Mouse (Mus musculus): Measurements from ENCODE around the gene Wasf3. TPM values are rescaled to one million over a fixed set of nuclear protein-coding genes. Genes with fewer than 3 reads are reported as not detected.
A peak's percentile ranks its signal among the peaks of the same experiment; 100 is the strongest.

The Wasf3 gene
- polyA plus RNA-seq, 1 experiment from 2014 or later, result 0.05 TPM

GRCm38 (mm10) chr5:146420081-146420480 lies 35.3 kb downstream of the Wasf3 start:
- Histone ChIP-seq H3K27me3 (no peaks in the 10 kb centered on the region), H3K4me3 (replicated peaks) (no peak overlapping the region), H3K4me1 (replicated peaks) (no peaks in the 10 kb centered on the region), H3K9me3 (replicated peaks) (no peaks in the 10 kb centered on the region), H3K9ac (no peak overlapping the region), H3K36me3 (no peaks in the 10 kb centered on the region), H3K27ac (no peak overlapping the region), H3K4me2 (no peak overlapping the region)
- ATAC-seq (ENCODE audit: low read depth) (no peak), DNase-seq (no peak)
- 64% methylated on average over 1 of the region's 1 CpGs for WGBS (ENCODE audit: insufficient replicate concordance)

DNA sequence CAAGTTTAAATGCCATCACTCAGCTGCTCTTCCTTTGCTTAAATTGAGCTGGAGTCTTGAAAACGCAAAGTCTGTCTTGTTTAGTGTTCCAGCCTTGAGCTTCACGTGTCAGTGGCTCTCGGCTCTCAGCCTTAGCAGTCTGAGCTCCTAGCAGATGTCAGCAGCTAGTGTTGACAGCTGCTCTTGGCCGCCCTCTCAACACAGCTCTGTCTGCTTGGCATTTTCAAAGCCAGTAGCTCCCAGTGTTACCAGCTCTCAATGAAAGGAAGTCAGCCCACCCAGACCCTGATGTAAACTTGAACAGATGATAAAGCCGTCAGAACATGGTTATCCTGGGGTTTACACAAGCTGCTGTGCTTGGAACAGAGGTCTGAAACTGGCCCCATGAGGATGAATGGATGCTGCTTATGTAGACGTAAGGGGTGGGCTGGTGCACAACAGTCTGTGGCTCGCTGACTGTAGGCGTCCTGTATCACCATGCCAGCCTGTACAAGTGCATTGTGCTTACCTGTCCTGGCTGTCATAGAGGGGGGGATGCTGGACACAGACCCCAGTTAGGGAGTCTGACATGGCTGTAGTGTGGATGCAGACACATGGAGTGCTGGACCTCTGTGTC lies 40.0 kb downstream of the Wasf3 start:
- Histone ChIP-seq H3K4me2 (no peak overlapping the region), H3K4me3 (replicated peaks) (no peak overlapping the region), H3K27ac (no peak overlapping the region), H3K27me3 (no peaks in the 10 kb centered on the region), H3K9me3 (replicated peaks) (no peaks in the 10 kb centered on the region), H3K36me3 (no peaks in the 10 kb centered on the region), H3K9ac (no peak overlapping the region), H3K4me1 (replicated peaks) (no peaks in the 10 kb centered on the region)
- 53% methylated on average over 8 of the region's 8 CpGs for WGBS (ENCODE audit: insufficient replicate concordance)
- no peak for ATAC-seq (ENCODE audit: low read depth)
- no peak for DNase-seq

DNA sequence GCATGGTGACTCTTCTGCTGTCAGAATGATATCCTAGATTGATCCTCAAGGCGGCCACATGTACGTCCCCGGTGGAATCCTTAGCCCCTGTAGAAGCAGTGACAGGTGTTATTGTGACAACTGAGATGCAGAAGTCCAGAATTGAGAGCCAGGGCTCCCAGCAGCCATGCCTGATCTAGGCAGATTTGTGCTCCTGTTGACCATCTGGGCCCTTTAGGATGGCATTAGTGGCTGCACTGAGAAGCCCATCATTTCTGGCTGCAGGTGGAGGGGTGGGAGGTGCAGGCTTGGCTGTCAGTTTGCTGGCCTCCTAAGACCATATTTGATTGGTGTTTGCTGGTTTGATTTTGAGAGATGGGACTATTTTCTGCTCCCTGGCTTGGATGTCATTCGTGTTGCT lies 40.9 kb downstream of the Wasf3 start:
- WGBS (ENCODE audit: insufficient replicate concordance), result 73% methylated on average over 4 of the region's 4 CpGs
- no peak for ATAC-seq (ENCODE audit: low read depth)

DNA sequence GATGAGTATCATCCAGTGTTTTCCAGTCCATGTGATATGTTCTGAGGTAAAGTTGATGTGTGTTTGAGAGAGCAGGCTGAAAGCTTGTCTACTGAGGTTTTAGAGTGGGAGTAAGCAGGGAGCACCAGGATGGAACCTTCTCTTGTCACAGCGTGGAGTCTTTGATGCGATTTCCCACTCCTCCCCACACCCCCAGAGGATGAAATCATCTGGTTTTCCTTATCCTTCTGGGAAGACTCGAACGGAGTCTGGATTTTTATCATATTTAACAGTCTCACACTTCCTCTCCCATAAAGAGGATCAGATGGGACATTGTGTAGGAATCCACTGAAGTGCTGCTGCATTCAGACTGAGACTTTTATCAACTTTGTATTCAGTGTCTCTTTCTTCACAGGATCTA lies 43.3 kb downstream of the Wasf3 start:
- Histone ChIP-seq H3K9me3 (replicated peaks) (no peaks in the 10 kb centered on the region), H3K4me2 (no peak overlapping the region), H3K27ac (no peak overlapping the region), H3K27me3 (no peaks in the 10 kb centered on the region), H3K4me1 (replicated peaks) (no peaks in the 10 kb centered on the region), H3K9ac (no peak overlapping the region), H3K36me3 (no peaks in the 10 kb centered on the region), H3K4me3 (replicated peaks) (no peak overlapping the region)
- DNase-seq (no peak), ATAC-seq (ENCODE audit: low read depth) (no peak)
- 66% methylated on average over 4 of the region's 4 CpGs for WGBS (ENCODE audit: insufficient replicate concordance)

More for the DNA sequence above, 40.9 kb downstream of the Wasf3 start:
- H3K27ac ChIP-seq, result no peak overlapping the region
- H3K4me2 ChIP-seq, result no peak overlapping the region
- no peaks in the 10 kb centered on the region for H3K4me1 ChIP-seq (replicated peaks)
- H3K36me3 ChIP-seq, result no peaks in the 10 kb centered on the region
- no peak for DNase-seq
- H3K9me3 ChIP-seq (replicated peaks), result no peaks in the 10 kb centered on the region
- no peaks in the 10 kb centered on the region for H3K27me3 ChIP-seq
- no peak overlapping the region for H3K4me3 ChIP-seq (replicated peaks)
- no peak overlapping the region for H3K9ac ChIP-seq

- Histone ChIP-seq H3K9me3 (replicated peaks) (no peaks in the 10 kb centered on the region), H3K4me3 (replicated peaks) (no peak overlapping the region), H3K4me1 (replicated peaks) (no peaks in the 10 kb centered on the region), H3K36me3 (no peaks in the 10 kb centered on the region), H3K9ac (no peak overlapping the region), H3K27me3 (no peaks in the 10 kb centered on the region), H3K4me2 (no peak overlapping the region), H3K27ac (no peak overlapping the region)
- WGBS (ENCODE audit: insufficient replicate concordance), result 57% methylated on average over 3 of the region's 3 CpGs
- DNase-seq, result no peak
- ATAC-seq (ENCODE audit: low read depth), result no peak
Measured at GRCm38 (mm10) chr5:146431821-146432220, 47.0 kb downstream of the Wasf3 start.

- Histone ChIP-seq H3K4me1 (replicated peaks) (no peaks in the 10 kb centered on the region), H3K27me3 (no peaks in the 10 kb centered on the region), H3K4me2 (no peak overlapping the region), H3K4me3 (replicated peaks) (no peak overlapping the region), H3K27ac (no peak overlapping the region), H3K9ac (no peak overlapping the region), H3K36me3 (no peaks in the 10 kb centered on the region), H3K9me3 (replicated peaks) (no peaks in the 10 kb centered on the region)
- ATAC-seq (ENCODE audit: low read depth) (no peak), DNase-seq (no peak)
- WGBS (ENCODE audit: insufficient replicate concordance), result 60% methylated on average over 6 of the region's 6 CpGs
Measured at GRCm38 (mm10) chr5:146432476-146432875, 47.7 kb downstream of the Wasf3 start.

DNA sequence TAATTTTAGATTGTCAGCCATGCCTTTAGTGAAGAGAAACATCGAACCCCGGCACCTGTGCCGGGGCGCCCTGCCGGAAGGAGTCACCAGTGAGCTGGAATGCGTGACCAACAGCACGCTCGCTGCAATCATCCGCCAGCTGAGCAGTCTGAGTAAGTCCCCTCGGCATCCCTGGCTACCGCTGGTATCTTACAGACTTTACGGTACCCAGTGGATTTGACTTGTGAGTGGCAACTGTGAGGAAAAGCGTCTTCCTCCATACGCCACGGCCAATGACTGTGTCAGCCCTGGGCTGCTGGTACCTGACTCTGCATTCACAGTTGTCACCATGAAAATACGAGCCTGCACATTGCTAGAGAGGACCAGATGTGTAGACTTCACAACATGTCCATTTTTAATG lies 50.5 kb downstream of the Wasf3 start:
- Histone ChIP-seq H3K27ac (no peak overlapping the region), H3K36me3 (no peaks in the 10 kb centered on the region), H3K4me1 (replicated peaks) (no peaks in the 10 kb centered on the region), H3K4me2 (no peak overlapping the region), H3K9ac (no peak overlapping the region), H3K4me3 (replicated peaks) (no peak overlapping the region), H3K9me3 (replicated peaks) (peaks cover 10% of the 10 kb centered on the region; the same call in 1 of the 2 replicates), H3K27me3 (no peaks in the 10 kb centered on the region)
- DNase-seq (no peak), ATAC-seq (ENCODE audit: low read depth) (no peak)
- WGBS (ENCODE audit: insufficient replicate concordance), result 82% methylated on average over 16 of the region's 16 CpGs

DNA sequence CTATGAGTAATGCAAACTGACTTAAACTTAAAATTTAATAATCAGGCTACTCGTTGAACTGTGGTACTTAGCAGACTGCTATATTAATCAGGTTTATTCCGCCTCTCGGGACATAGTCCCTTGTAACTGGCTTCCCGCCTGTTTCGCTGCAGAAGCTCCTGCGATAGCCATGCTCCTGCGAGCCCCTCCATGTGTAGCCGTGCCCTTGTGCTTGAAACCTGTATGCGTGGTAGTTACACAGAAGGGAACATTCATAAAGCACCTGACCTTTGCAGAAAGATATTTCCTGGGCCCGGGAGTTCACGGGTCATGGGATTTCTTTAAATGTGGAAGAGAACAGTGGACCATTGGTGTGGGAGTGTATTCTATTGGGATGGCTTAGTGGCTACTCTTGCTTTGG lies 52.0 kb downstream of the Wasf3 start:
- no peak overlapping the region for H3K27ac ChIP-seq
- WGBS (ENCODE audit: insufficient replicate concordance), result 81% methylated on average over 11 of the region's 11 CpGs
- H3K36me3 ChIP-seq, result no peaks in the 10 kb centered on the region
- H3K4me2 ChIP-seq, result no peak overlapping the region
- H3K9me3 ChIP-seq (replicated peaks), result peaks cover 10% of the 10 kb centered on the region; the same call in 1 of the 2 replicates
- no peak overlapping the region for H3K9ac ChIP-seq
- DNase-seq (no peak), ATAC-seq (ENCODE audit: low read depth) (no peak)
- H3K27me3 ChIP-seq, result no peaks in the 10 kb centered on the region
- no peaks in the 10 kb centered on the region for H3K4me1 ChIP-seq (replicated peaks)
- H3K4me3 ChIP-seq (replicated peaks), result no peak overlapping the region

- ATAC-seq (ENCODE audit: low read depth) (no peak), DNase-seq (no peak)
- H3K27me3 ChIP-seq, result no peaks in the 10 kb centered on the region
- no peaks in the 10 kb centered on the region for H3K36me3 ChIP-seq
- H3K4me2 ChIP-seq, result no peak overlapping the region
- H3K27ac ChIP-seq, result no peak overlapping the region
- no peak overlapping the region for H3K9ac ChIP-seq
- 74% methylated on average over 7 of the region's 7 CpGs for WGBS (ENCODE audit: insufficient replicate concordance)
- H3K4me3 ChIP-seq (replicated peaks), result no peak overlapping the region
- no peaks in the 10 kb centered on the region for H3K4me1 ChIP-seq (replicated peaks)
- H3K9me3 ChIP-seq (replicated peaks), result peaks cover 10% of the 10 kb centered on the region; the same call in 1 of the 2 replicates
Measured at GRCm38 (mm10) chr5:146439152-146439781, 54.5 kb downstream of the Wasf3 start.

DNA sequence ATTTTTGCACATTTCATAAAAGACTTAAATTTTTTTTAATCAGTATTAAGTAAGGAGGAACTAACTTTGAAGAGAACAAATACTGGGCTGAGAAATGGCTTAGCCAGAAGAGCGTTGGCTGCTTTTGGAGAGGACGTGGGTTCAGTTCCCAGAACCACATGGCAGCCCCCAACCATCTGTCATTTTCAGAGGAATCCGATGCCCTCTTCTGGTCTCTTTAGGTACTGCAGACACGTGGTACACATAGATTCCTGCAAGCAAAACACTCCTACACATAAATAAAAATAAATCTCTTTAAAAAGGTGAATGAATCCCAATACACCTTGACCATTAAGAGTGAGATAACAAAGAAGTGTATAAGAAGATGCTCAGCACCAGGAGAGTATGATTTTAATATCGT lies 55.5 kb downstream of the Wasf3 start:
- no peaks in the 10 kb centered on the region for H3K27me3 ChIP-seq
- no peaks in the 10 kb centered on the region for H3K4me1 ChIP-seq (replicated peaks)
- no peak overlapping the region for H3K27ac ChIP-seq
- DNase-seq (no peak), ATAC-seq (ENCODE audit: low read depth) (no peak)
- no peak overlapping the region for H3K9ac ChIP-seq
- no peak overlapping the region for H3K4me3 ChIP-seq (replicated peaks)
- 63% methylated on average over 5 of the region's 5 CpGs for whole genome bisulfite sequencing (ENCODE audit: insufficient replicate concordance)
- H3K4me2 ChIP-seq, result no peak overlapping the region
- H3K36me3 ChIP-seq, result no peaks in the 10 kb centered on the region
- peaks cover 10% of the 10 kb centered on the region; the same call in 1 of the 2 replicates for H3K9me3 ChIP-seq (replicated peaks)

GRCm38 (mm10) chr5:146442767-146443166 lies 58.0 kb downstream of the Wasf3 start:
- DNase-seq (no peak), ATAC-seq (ENCODE audit: low read depth) (0 out of 2 replicates have a peak, but pooled peaks have one; percentile 23)
- no peak overlapping the region for H3K4me3 ChIP-seq (replicated peaks)
- no peaks in the 10 kb centered on the region for H3K4me1 ChIP-seq (replicated peaks)
- no peak overlapping the region for H3K4me2 ChIP-seq
- no peaks in the 10 kb centered on the region for H3K36me3 ChIP-seq
- no peaks in the 10 kb centered on the region for H3K27me3 ChIP-seq
- WGBS (ENCODE audit: insufficient replicate concordance), result 29% methylated on average over 2 of the region's 2 CpGs
- H3K9me3 ChIP-seq (replicated peaks), result peaks cover 9% of the 10 kb centered on the region; the same call in 1 of the 2 replicates
- no peak overlapping the region for H3K27ac ChIP-seq
- H3K9ac ChIP-seq, result no peak overlapping the region

DNA sequence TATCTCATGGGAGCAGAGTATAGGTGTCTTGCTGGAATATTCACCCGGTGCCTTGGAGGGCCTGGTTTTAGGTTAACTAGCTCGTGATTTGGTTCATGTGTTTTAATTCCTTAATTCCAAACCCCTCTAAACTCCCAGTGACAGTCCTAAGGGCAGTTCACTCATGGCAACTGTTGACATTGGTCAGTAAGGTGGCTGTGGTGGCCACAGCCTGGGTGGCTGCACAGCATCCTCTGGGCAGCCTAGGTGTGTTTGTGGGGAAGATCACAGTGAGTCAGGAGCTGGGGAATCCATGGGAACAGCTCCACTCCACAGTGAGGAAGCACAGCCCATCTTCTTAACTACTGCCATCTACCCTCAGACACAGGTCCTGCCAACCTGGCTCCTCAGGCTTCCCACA lies 61.8 kb downstream of the Wasf3 start:
- H3K9ac ChIP-seq, result no peak overlapping the region
- no peak overlapping the region for H3K4me2 ChIP-seq
- no peaks in the 10 kb centered on the region for H3K27me3 ChIP-seq
- no peak overlapping the region for H3K4me3 ChIP-seq (replicated peaks)
- H3K9me3 ChIP-seq (replicated peaks), result no peaks in the 10 kb centered on the region
- H3K36me3 ChIP-seq, result no peaks in the 10 kb centered on the region
- DNase-seq (no peak), ATAC-seq (ENCODE audit: low read depth) (no peak)
- no peaks in the 10 kb centered on the region for H3K4me1 ChIP-seq (replicated peaks)
- 62% methylated on average over 2 of the region's 2 CpGs for WGBS (ENCODE audit: insufficient replicate concordance)
- no peak overlapping the region for H3K27ac ChIP-seq
